Mouse (Mus musculus) megakaryocyte-erythroid progenitor cell, adult 5-6 weeks (primary cell): ENCODE measurements at regions not wholly inside any gene's neighbourhood (a gene's known extent, or its start where the extent isn't known, plus 50 kb on each side); places are given as distances from the start of the nearest gene placed in this dataset.

Source experiments
- ATAC-seq: replicated peaks from 2 replicates; pipeline ENCODE4 v1.8.0; 2016; ENCODE audit warnings: mild to moderate bottlenecking, inconsistent platforms; ENCODE audit not compliant: severe bottlenecking, poor library complexity, low FRiP score, low TSS enrichment

GRCm38 (mm10) chrX:9738904-9739303 is 76.1 kb upstream of the Dynlt3 start:
- ATAC-seq = no peak

- ATAC-seq = no peak
Observed at GRCm38 (mm10) chrX:9742518-9742917, 79.7 kb upstream of the Dynlt3 start.

DNA sequence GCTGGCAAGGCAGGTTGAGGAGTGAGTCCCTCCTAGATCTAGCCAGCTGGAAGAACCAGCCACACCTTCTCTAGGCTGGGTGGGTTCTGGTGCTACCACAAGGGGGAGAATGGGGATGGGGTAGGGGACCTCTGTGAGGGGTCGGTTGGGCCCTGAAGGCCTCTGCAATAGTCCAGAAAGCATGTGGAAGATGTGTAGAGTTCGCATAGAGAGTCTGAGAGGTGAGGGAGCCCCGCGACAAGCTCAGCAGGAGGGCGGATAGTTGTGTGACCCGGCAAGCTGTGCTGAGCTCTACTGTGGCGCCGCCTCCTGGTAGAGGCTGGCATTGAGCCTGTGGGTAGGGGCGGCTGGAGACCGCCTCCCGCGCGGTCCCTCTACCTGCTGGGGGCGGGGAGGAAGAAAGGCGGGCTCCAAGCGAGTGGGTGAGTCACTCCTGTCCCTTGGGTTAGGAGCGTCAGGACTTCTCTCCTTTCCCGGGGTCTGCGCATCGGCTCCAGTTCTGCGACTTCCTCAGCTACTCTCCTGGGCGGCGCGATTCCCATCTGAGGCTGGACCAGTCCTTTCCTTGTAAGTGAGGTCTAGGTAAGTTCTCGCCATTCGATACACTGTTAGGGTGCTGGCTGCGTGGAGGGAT is 84.6 kb upstream of the Dynlt3 start:
- ATAC-seq = peak; percentile 95

GRCm38 (mm10) chrX:9752954-9753572 is 90.3 kb upstream of the Dynlt3 start:
- peak; percentile 98 for ATAC-seq

DNA sequence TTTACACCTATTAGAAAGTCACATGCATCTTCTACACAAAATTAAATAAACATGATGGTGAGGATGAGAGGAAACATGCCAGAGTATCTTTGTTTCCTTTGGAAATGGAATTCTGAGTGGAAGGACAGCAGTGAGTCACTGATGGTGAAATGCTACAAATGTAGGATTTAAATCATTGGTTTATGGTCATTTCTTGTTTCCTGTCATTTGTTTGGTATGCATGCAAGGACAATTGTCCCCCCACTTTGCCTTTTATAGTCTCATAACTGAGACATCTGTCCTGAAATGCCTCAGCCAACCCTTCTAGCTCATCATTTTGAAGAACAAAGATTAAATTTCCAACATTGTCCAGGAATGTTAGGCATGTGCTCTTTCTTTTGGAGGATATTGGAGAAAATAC is 77.2 kb upstream of the Hypm start:
- ATAC-seq = no peak

- ATAC-seq = no peak
Observed at GRCm38 (mm10) chrX:9777498-9777897, 69.2 kb upstream of the Hypm start.

DNA sequence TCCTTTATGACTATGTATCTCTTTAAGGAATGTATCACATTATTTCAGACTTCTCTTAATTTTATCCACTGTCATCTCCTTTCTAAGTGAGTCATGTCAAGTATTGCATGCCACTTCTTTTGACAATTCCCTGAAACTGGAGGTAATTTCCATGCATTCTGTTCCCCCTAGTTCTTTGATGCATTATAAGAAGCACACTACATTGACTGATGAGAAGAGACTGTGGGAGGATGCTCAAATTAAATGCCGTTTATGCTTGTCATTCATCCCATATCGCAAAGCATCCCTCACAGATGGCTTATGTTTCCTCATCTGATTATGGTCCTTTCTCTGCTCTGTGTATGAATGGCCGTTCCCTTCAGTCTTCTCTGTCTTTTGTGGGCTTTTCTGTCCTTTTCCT is 57.2 kb upstream of the Hypm start:
- no peak for ATAC-seq
